Mouse (Mus musculus): ENCODE measurements around the gene Dhfr. TPM values are rescaled to one million over a fixed set of nuclear protein-coding genes. Genes with fewer than 3 reads are reported as not detected.

The Dhfr gene
- polyA plus RNA-seq, 1 experiment from 2014 or later = 9.5 TPM

Other genes with a start within 250 kb of the Dhfr start
- gene Rasgrf2, start 223.1 kb upstream of the Dhfr start, polyA plus RNA-seq (2015; fragmentation: Nextera tagmentation; extraction: Ambion mirVana) = 0.29 and 0.53 TPM in 2 replicates
- gene Gm20379, start 48.7 kb upstream of the Dhfr start, polyA plus RNA-seq (2015; fragmentation: Nextera tagmentation; extraction: Ambion mirVana) = 0.47 and 0.65 TPM in 2 replicates
- 13.4 and 16.7 TPM in 2 replicates for gene Msh3, start 277 bp downstream of the Dhfr start, polyA plus RNA-seq (2015; fragmentation: Nextera tagmentation; extraction: Ambion mirVana)
- 0.09 and 0.14 TPM in 2 replicates for gene Ankrd34b, start 71.2 kb downstream of the Dhfr start, polyA plus RNA-seq (2015; fragmentation: Nextera tagmentation; extraction: Ambion mirVana)
- gene Fam151b, start 129.3 kb downstream of the Dhfr start, polyA plus RNA-seq (2015; fragmentation: Nextera tagmentation; extraction: Ambion mirVana) = 0.11 TPM in 1 of 2 replicates, not detected in the other
- gene Zfyve16, start 176.1 kb downstream of the Dhfr start, polyA plus RNA-seq (2015; fragmentation: Nextera tagmentation; extraction: Ambion mirVana) = 6.9 and 7.4 TPM in 2 replicates
- gene Spz1, start 221.4 kb downstream of the Dhfr start, polyA plus RNA-seq (2015; fragmentation: Nextera tagmentation; extraction: Ambion mirVana) = not detected in 2 replicates